Mouse (Mus musculus) cerebellum, postnatal 36 days (tissue): ENCODE results near the gene Nutm1.
A peak's percentile ranks its signal among the peaks of the same experiment; 100 is the strongest.

ENCODE experiments used
- DNase-seq, 2 experiments: peaks; one replicate each; pipeline ENCODE4 v3.0.0; 2021 to 2022; ENCODE audit warnings: mixed read lengths in 2 of 2

Nutm1 gene

DNA sequence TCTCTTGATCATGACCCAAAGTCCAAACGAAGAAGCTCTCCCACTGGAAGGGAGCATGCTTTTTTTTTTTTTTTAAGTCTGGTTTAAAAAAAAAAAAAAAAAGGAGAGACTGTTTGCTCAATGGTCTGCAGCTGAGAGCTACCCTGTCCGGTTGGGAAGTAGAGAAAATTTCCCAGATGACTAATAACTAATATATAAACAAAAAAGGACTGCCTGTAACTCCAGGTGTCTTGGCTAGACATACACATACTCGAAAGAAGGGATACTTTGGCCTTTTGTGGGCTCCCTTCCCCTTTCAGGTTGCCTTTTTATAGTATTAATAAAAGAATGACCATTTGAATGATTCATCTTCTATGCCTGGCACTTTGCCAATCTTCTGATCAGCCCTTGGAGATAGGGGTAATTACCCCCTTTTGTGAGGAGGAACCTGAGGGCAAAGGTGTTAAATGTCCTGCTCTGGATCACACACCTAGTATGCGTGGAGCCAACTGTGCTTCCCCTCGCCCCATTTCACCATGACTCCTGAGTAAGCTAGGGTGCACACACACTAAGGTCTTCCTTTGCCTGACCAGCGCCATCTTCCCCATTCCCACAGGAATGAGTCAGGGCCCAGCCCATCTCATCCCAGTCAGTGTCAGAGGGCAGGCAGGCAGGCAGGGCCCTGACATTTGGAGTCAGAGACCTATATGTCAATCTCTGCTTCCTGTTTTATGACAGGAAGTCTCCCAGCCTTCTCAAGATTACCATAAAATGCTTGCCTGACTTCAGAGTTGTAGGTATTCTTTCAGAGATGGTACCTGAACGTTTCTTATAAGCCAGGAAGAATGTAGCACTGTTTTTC is 4.2 kb downstream of the Nutm1 start:
- no peak for DNase-seq

DNA sequence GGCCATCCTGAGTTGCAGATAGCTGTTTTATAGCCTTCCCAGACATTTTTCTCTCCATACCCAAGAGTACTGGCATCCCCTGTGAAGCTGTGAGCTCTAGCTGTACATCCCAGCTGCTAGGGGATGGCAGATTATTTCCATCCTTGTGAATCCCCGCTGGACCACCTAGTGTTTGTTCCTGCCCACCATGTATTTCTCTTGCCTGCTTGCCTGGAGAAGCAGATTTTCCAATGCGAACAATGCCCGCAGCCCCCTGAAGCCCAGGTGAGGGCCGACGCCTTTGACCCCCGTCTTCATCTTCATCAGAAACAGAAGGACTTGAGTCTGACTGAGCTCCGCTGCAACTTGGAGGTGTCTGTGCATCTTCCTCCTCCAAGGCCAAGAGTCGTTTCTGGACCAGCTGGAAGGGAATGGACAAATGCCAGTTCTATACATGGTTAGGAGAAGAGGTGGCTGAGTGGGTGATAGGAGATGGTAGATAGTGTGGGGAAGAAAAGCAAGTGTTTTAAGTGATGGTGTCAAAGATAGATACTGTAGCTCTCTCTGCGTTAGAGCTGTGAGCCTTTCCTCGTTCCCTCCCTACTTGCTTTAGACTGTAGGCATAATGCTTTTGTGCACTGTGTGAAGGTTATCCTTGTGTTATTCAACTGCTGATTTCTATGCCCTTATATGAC is 9.2 kb downstream of the Nutm1 start:
- no peak for DNase-seq

DNA sequence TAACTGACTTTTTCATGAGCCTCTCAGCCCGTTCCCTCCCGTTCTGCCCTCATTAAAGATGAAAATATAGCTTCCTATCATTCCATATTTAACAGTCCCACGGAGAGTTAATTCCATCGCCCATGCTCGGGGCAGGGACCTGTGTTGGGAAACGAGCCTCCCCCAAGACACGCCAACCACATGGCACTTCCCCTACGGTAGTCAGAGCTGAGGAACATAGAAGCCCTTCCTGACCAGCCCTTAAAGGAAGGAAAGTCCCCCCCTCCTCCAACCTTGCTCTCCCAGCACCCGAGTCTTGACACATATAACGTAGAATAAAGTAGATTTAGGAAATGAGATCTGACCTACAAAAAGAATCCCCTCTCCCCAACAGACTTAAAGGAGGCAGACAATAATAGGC is 11.8 kb downstream of the Nutm1 start:
- no peak for DNase-seq

DNA sequence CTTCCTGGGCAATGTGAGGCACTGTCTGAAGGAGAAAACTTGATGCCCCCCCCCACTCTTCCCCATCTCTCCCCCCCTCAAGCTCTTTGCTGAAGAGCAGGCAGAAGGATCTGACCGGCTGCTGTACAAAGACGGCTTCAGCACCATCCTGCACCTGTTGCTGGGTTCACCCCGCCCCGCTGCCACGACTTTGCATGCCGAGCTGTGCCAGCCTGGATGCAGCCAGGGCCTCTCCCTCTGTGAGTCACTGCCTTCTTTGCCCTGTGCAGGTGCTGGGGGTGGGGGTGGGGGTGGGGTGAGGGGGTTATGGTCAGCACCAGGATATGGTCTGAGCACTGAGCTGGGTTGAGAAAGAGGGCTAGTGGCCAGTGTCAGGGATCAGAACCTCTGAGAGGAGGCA is 12.9 kb downstream of the Nutm1 start:
- DNase-seq, result no peak

DNA sequence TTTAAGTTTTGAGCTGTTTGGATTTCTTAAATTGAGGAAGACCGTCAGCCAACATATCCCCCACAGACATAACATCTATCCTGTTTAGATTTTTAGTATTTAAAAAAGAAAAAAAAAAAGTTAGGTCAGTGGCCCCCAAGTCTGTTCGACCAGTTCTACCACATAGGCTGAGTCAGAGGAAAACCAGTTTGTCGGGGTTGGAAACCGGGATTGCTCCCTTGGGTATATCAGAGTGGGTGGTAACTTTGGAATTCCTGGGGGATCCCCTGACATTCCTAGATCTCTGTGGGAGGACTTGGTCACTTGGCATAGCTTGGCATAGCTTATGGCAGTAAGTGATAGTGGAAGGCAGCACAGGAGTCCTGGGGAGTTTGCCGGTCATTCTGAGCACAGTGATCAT is 13.8 kb downstream of the Nutm1 start:
- no peak for DNase-seq

DNA sequence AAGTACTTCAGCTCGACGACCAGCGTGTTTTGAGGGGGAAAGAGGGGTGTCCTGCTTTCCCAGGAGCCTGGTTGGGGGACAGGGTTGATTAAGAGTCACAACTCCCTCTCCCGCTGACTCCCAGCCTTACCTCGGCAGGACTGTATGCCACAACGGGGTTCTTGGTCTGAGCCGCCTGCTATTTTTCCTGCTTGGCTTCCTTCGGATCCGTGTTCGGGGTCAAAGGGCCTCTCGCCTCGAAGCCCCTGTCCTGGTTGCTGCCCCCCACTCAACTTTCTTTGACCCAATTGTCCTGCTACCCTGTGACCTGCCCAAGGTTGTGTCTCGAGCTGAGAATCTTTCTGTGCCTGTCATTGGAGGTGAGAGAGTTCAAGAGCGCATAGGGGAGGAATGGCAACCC is 17.3 kb downstream of the Nutm1 start:
- DNase-seq, result no peak

DNA sequence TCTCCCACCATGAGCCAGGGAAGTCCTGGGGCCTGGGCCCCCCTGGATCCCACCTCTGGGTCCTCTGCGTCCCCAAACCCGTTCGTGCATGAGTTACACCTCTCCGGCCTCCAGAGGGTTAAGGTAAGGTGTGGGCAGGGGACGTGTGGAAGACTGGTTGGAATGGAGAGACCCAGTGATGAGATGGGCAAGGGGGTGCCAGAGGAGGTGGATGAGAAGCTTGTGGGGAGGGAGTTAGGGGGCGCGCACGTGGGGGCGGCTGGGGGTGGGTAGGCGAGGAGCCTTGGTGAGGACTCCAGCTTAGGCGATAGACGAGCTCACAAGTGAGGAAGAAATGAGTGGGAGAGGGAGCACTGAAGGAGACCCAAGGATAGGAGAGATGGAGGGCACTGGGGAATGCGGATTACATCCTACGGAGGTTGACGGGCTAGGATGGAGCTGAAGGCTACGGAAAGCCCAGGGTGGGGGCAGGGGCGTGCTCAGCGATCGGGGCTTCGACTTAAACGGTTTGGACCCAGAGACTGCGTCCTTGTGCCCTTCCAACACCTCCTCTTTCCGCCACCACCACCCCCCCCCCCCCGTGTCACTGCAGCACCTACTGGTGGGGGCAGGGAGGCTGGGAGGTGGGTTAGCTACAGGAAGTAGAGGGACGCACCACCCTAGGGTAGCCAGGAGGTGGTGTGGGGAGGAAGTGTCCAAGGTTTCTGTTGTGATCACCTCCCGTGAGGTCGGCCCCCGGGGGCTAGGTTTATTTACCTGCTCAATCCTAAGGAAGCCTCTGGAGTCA is 19.0 kb downstream of the Nutm1 start:
- peak; percentile 43 to 44 for DNase-seq

DNA sequence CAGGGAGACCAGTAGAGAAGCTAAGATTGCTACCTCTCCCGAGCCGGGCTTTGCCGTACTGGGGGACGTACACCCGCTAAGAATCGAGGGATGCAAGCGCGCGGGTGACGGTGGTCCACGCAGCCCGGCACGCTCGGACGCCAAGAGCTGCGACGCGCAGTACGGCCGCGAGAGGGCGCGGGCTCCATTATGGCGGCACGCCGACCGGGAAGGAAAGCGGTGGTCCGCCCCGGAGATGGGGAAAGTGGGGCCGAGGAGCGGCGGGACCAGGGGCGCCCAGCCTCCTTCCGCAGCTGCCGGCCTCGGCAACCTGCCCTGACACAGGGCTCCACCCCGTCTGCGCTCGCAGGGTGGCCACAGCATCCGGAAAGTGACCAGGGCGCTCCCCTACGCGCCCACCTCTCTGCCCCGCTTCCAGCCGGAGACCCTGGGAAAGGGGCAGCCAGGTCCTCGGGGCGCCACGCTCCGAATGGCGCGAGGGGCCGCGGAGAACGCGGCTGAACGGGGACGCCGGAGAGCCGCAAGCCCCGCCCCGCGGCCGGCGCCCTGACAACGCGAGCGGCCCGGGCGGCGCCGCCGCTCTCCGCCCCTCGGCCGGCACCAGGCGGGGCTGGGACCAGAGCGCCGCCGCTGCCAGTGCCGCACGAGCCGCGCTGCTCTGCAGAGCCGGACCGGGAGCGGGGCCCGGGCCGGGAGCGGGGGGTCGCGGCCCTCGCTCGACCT is 19.7 kb downstream of the Nutm1 start, which contains the start of gene Lpcat4:
Gene Lpcat4, plus strand, starts transcription at position 257 of the 723 bp plus-strand sequence.
- peak; percentile 91 to 92 for DNase-seq

DNA sequence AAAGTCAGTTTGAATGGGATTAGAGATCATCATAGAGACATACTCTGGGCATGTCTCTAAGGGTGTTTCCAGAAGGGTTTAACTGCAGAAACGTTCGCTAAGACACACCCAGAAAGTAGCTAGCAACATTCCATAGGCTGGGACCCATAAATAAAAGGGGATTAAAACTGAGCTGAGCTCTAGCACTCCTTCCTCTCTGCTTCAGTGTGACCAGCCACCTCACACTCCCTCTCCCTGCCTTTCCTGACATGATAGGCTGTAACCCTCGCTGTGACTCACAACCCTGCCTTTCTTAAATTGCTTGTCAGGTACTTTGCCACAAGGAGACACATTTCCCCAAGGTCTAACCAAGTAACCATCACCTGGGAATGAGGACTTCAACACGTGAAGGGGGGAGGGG is 21.1 kb downstream of the Nutm1 start:
- DNase-seq, result no peak

DNA sequence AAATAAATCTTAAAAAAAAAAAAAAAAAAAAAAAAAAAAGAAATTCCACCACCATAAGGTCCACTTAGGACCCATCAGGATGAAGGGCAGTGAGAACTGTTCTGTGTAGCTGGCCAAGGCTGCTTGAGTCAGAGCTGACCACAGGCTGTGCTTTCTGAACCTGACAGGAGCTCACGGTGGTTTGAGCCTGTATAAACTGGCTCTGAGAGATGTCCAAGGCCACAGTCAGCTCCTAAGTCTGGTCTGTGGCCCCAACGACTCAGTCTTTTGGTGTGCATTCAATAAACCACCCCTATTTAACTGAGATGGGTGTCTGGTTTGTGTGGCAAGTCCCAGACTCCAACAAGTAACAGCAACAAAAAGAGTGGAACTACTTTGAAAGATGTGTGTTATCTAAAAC is 22.5 kb downstream of the Nutm1 start:
- DNase-seq, result no peak

DNA sequence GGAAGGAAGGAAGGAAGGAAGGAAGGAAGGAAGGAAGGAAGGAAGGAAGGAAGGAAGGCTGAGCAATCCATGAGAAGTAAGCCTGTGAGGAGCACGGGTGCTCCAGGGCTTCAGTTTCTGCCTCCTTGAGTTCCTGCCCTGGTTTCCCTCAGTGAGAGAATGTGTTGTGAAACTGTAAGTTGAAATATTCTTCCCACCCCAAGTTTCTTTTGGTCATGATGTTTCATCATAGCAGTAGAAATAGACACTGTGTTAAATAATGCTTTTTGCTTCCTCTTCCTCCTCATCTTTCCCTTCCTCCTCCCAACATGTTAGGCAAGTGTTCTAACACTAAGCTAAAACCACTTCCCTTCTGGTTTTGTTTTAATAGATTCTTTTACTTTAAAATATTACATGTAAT is 26.5 kb downstream of the Nutm1 start:
- DNase-seq, result no peak

DNA sequence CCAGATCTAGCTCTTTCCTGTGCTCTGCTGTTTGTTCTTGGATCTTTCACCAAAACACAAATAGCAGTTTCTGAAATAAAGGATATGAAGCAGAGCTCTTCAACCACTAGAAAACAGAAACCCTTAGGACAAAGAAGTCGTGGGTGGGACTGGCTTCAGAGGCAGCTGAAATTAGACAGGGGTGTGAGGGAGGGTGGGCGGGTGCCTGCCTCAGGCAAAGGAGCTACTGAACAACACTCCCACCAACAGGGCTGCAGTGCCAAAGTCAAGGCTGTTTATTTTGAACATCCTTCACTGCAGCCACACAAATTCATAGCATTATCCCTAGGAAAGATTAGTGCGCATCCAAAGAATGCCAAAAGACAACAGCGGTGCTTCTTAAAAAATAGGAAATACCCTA is 34.7 kb downstream of the Nutm1 start:
- no peak for DNase-seq

DNA sequence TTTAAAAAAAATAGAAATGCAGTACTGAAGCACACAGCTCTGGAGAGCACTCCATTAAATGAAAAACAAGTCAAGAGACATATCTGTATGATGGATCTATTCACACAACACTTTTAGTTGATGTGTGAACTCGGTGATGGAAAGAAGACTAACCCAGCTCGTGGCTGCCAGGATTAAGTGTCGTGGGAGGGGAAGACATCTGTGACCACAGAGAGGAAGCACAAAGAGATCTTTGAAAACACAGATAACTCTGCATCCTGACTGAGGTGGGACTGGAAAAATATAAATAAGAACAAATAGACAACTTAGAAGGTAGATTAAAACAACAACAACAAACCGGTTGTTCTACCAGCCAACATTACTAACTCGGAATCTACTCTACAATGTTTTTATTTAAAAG is 36.5 kb downstream of the Nutm1 start:
- DNase-seq, result no peak

DNA sequence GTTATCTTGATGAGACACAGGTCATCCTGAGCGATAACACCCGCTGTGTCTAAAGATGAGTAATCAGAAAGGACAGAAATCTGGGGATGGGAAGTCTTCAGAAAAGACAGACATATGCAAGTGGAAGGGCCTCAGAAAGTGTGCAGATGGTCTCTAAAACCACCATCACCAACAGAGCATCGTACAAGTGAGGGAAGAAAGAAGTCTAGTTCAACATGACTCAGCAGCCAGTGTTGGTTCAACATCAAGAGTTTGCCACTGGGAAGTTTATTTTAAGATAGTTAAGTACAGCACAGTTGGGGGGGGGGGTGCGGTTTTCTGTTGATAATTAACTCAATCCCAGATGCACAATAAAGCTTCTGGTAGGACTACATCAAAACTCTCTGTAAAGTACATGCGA is 38.2 kb downstream of the Nutm1 start:
- DNase-seq, result no peak

DNA sequence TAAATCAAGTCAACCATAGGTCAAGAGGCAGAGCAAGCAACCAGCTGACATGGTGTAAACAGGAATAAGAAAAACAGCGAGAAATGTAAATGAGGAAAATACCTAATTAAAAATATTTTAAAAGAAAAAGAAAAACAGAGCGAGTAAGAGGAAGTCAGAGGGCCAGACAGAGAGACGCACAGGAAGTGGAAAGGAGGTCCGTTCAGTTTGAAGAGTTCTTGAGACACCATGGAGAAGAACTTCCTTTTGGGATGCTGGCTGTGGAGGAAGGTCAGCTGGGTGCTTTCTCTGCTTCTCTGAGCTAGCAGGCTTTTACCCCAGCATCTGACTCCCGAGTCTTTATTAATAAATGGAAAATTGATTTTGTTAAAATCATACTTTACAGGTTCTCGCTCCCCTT is 41.5 kb downstream of the Nutm1 start:
- DNase-seq, result no peak

DNA sequence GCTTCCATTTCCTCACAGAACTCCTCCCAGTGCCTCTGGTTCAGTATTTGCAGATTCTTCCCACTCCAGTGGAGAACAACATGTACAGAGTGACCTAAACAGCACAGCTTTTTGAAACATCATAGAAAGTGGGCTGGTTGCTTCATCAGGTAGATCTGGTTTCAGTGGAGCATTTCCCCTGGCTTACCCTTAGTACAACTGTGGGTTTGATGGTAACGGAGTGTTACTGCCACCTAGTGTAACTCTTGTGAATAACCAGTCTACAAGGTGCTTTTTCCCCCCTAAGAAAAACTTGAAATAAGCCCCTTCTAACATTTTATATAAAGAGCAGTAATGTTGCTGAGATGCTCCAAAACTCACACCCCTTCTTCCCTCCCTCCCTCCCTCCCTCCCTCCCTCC is 43.1 kb downstream of the Nutm1 start:
- DNase-seq, result no peak

DNA sequence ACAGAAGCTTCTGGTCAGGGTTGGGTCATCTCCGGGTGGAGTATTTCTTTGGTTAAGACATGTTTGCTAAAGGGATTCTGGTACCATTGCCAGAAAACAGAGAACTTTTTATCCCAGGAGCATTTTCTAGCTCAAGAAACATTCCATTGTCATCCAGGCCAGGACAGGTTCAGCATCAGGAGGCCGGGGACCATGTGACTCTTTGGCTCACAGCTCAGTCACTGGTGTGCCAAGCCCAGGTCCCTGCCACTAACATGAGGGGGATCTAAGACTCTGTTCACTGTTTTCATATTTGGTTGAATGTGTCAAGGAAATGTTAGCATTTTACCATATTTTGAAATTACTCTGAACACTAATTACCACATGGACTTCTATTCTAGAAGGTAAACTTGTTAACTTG is 48.4 kb downstream of the Nutm1 start:
- DNase-seq, result no peak

DNA sequence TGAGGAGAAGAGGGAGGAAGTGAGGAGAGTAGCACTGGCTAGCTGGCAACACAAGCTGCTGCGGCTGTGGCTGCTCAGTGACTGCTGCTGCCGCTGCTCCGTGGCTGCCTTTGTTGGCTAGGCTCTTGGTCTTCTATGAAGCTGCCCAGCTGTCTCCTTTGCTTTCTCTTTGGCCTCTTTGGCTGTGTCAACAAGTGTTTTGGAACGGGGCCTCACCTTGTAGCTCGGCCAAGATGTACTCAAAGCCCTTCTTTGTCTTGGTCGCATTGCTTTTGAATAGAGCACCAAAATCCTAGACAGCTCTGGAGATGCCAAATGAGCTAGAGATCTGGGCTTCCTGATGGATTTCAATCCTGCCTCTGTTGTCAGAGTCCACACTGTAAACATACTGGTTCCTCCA is 48.9 kb downstream of the Nutm1 start:
- peak; percentile 20 to 29 for DNase-seq

DNA sequence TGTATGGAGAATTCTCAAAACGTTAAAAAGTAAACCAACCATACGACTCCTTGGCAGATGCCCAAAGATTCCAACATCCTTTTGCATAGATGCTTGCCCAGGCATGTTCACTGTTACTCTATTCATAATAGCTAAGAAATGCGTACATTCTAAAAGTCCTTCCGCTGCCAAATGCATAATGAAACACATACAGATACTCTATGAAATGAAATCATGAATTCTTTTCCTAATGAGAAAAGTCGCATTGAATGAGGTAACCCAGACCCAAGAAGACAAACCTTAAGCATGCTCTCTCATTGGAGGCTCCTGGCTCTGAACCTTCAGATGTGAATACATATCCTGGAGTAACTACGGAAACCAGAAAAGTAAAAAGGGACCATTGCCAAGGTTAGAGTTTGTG is 56.0 kb downstream of the Nutm1 start:
- no peak for DNase-seq
